Mouse (Mus musculus): ENCODE data around the gene Sipa1l1. TPM values are rescaled to one million over a fixed set of nuclear protein-coding genes. Genes with fewer than 3 reads are reported as not detected.
"Not testable (repeated sequence)": the region's sequence is repeated elsewhere in the genome, so short reads cannot be mapped to it uniquely, and the experiment has no call there.

Gene Sipa1l1
- polyA plus RNA-seq, 1 experiment, result 0.13 TPM

- no peaks in the 10 kb centered on the region for H3K36me3 ChIP-seq (ENCODE audit: control insufficient read depth)
- no peaks in the 10 kb centered on the region for H3K4me1 ChIP-seq (ENCODE audit: control insufficient read depth)
- TF ChIP-seq TAL1 (IDR thresholded peaks at IDR 0.05; ENCODE audit: low read length) (no peak), GATA1 (IDR thresholded peaks at IDR 0.05; ENCODE audit: low read length) (no peak)
- no peak overlapping the region for H3K4me3 ChIP-seq (replicated peaks)
- no peaks in the 10 kb centered on the region for H3K9me3 ChIP-seq (ENCODE audit: control insufficient read depth, low read length)
- H3K27me3 ChIP-seq (ENCODE audit: control insufficient read depth), result no peaks in the 10 kb centered on the region
Observed at GRCm38 (mm10) chr12:82492456-82492855, 323.3 kb downstream of the Sipa1l1 start.

- not testable (repeated sequence) for H3K36me3 ChIP-seq (ENCODE audit: control insufficient read depth); H3K9me3 ChIP-seq (ENCODE audit: control insufficient read depth, low read length); H3K4me3 ChIP-seq (replicated peaks); H3K27me3 ChIP-seq (ENCODE audit: control insufficient read depth); H3K4me1 ChIP-seq (ENCODE audit: control insufficient read depth)
Observed at GRCm38 (mm10) chr12:82493260-82493659, 324.1 kb downstream of the Sipa1l1 start.

- no peaks in the 10 kb centered on the region for H3K4me1 ChIP-seq (ENCODE audit: control insufficient read depth)
- H3K4me3 ChIP-seq (replicated peaks), result no peak overlapping the region
- no peak for TF ChIP-seq TAL1 (IDR thresholded peaks at IDR 0.05; ENCODE audit: low read length)
- TF ChIP-seq GATA1 (IDR thresholded peaks at IDR 0.05; ENCODE audit: low read length), result no peak
- H3K27me3 ChIP-seq (ENCODE audit: control insufficient read depth), result no peaks in the 10 kb centered on the region
- no peaks in the 10 kb centered on the region for H3K9me3 ChIP-seq (ENCODE audit: control insufficient read depth, low read length)
- no peaks in the 10 kb centered on the region for H3K36me3 ChIP-seq (ENCODE audit: control insufficient read depth)
Observed at GRCm38 (mm10) chr12:82495936-82496335, 326.8 kb downstream of the Sipa1l1 start.

GRCm38 (mm10) chr12:82497866-82498631 lies 328.9 kb downstream of the Sipa1l1 start:
- Histone ChIP-seq H3K36me3 (ENCODE audit: control insufficient read depth) (no peaks in the 10 kb centered on the region), H3K9me3 (ENCODE audit: control insufficient read depth, low read length) (no peaks in the 10 kb centered on the region), H3K4me1 (ENCODE audit: control insufficient read depth) (no peaks in the 10 kb centered on the region), H3K27me3 (ENCODE audit: control insufficient read depth) (no peaks in the 10 kb centered on the region), H3K4me3 (replicated peaks) (no peak overlapping the region)
- TF ChIP-seq TAL1 (IDR thresholded peaks at IDR 0.05; ENCODE audit: low read length) (no peak), GATA1 (IDR thresholded peaks at IDR 0.05; ENCODE audit: low read length) (no peak)

- no peaks in the 10 kb centered on the region for H3K4me1 ChIP-seq (ENCODE audit: control insufficient read depth)
- no peaks in the 10 kb centered on the region for H3K36me3 ChIP-seq (ENCODE audit: control insufficient read depth)
- no peak overlapping the region for H3K4me3 ChIP-seq (replicated peaks)
- no peak for TF ChIP-seq TAL1 (IDR thresholded peaks at IDR 0.05; ENCODE audit: low read length)
- TF ChIP-seq GATA1 (IDR thresholded peaks at IDR 0.05; ENCODE audit: low read length), result no peak
- H3K9me3 ChIP-seq (ENCODE audit: control insufficient read depth, low read length), result no peaks in the 10 kb centered on the region
- no peaks in the 10 kb centered on the region for H3K27me3 ChIP-seq (ENCODE audit: control insufficient read depth)
Observed at GRCm38 (mm10) chr12:82498701-82499100, 329.6 kb downstream of the Sipa1l1 start.

GRCm38 (mm10) chr12:82499731-82500130 lies 330.6 kb downstream of the Sipa1l1 start:
- TF ChIP-seq TAL1 (IDR thresholded peaks at IDR 0.05; ENCODE audit: low read length), result no peak
- TF ChIP-seq GATA1 (IDR thresholded peaks at IDR 0.05; ENCODE audit: low read length), result no peak
- Histone ChIP-seq H3K27me3 (ENCODE audit: control insufficient read depth) (no peaks in the 10 kb centered on the region), H3K4me3 (replicated peaks) (no peak overlapping the region), H3K9me3 (ENCODE audit: control insufficient read depth, low read length) (no peaks in the 10 kb centered on the region), H3K36me3 (ENCODE audit: control insufficient read depth) (no peaks in the 10 kb centered on the region), H3K4me1 (ENCODE audit: control insufficient read depth) (no peaks in the 10 kb centered on the region)

Data from erythroblast, embryonic 14.5 days (primary cell).